Mouse (Mus musculus) testis, adult 2 months (tissue): ENCODE data around the gene Gm17374. TPM values are rescaled to one million over a fixed set of nuclear protein-coding genes. Genes with fewer than 3 reads are reported as not detected.
"Not testable (repeated sequence)": the region's sequence is repeated elsewhere in the genome, so short reads cannot be mapped to it uniquely, and the experiment has no call there.

Experiments
- H3K27ac ChIP-seq: fragments of 200-500 bp; 2 replicates; pipeline ENCODE4 v1.5.1; 2012; ENCODE audit warnings: low read depth, low read length; ENCODE audit not compliant: control insufficient read depth, insufficient read depth
- H3K27me3 ChIP-seq: fragments of 200-500 bp; 2 replicates; pipeline ENCODE4 v1.6.1; 2012; ENCODE audit warnings: mild to moderate bottlenecking, low read length, moderate library complexity; ENCODE audit not compliant: control insufficient read depth, insufficient read depth
- H3K36me3 ChIP-seq: fragments of 200-500 bp; 2 replicates; pipeline ENCODE4 v1.6.1; 2012; ENCODE audit warnings: mild to moderate bottlenecking, low read length; ENCODE audit not compliant: control insufficient read depth, insufficient read depth
- H3K4me1 ChIP-seq: fragments of 200-500 bp; 2 replicates; pipeline ENCODE4 v1.6.1; 2012; ENCODE audit warnings: low read length; ENCODE audit not compliant: control insufficient read depth, insufficient read depth
- H3K4me3 ChIP-seq: fragments of 200-500 bp; 2 replicates; pipeline ENCODE4 v1.5.1; 2012; ENCODE audit warnings: low read depth, mild to moderate bottlenecking, low read length, moderate library complexity, mixed read lengths; ENCODE audit not compliant: control insufficient read depth
- CTCF ChIP-seq: fragments of 200-500 bp; IDR thresholded peaks from 2 replicates; pipeline ENCODE4 v1.5.1; 2012; ENCODE audit warnings: low read depth, mild to moderate bottlenecking, inconsistent platforms, low read length, moderate library complexity; ENCODE audit not compliant: control insufficient read depth, insufficient read depth, insufficient replicate concordance
- POLR2A ChIP-seq: fragments of 200-500 bp; IDR thresholded peaks from 2 replicates; pipeline ENCODE4 v1.6.1; 2012; ENCODE audit warnings: low read depth, mild to moderate bottlenecking, inconsistent platforms, low read length, moderate library complexity; ENCODE audit not compliant: control insufficient read depth
- polyA plus RNA-seq: library from polyadenylated mRNA; depleted of rRNA; stranded (reverse); fragments of >200 nt; gene quantifications from 2 replicates; pipeline ENCODE4 v1.2.3, GENCODE M21; 2012; rRNA removed

Gm17374 gene
- polyA plus RNA-seq, 1 experiment = not detected

GRCm38 (mm10) chr2:140169057-140169456 lies 17.2 kb downstream of the Gm17374 start:
- no peaks in the 10 kb centered on the region for H3K27me3 ChIP-seq

GRCm38 (mm10) chr2:140170127-140170802 lies 18.4 kb downstream of the Gm17374 start, which contains the start of the genes Esf1 and Ndufaf5:
TSS of gene Esf1 (minus strand) at chr2:140170564.
TSS of gene Ndufaf5 (plus strand) at chr2:140170649.
- H3K27ac ChIP-seq = peak within 1 kb of the TSS; percentile 73
- peaks cover 2% of the 10 kb centered on the region; the same call in 1 of the 2 replicates for H3K4me1 ChIP-seq
- 0 out of 2 replicates have a peak, but pooled peaks cover 1% of the 10 kb centered on the region for H3K36me3 ChIP-seq
- no peak for TF ChIP-seq CTCF
- TF ChIP-seq POLR2A = peak; percentile 75; the same call in 1 of the 2 replicates
- H3K4me3 ChIP-seq = peak within 1 kb of the TSS; percentile 96
- no peaks in the 10 kb centered on the region for H3K27me3 ChIP-seq

More at GRCm38 (mm10) chr2:140169057-140169456, 17.2 kb downstream of the Gm17374 start:
- H3K36me3 ChIP-seq = 0 out of 2 replicates have a peak, but pooled peaks cover 1% of the 10 kb centered on the region
- peaks cover 2% of the 10 kb centered on the region; the same call in 1 of the 2 replicates for H3K4me1 ChIP-seq
- no peak overlapping the region for H3K27ac ChIP-seq
- TF ChIP-seq POLR2A (no peak), CTCF (no peak)
- no peak overlapping the region for H3K4me3 ChIP-seq

- Histone ChIP-seq H3K27ac (peak overlapping the region; percentile 73), H3K4me1 (peaks cover 2% of the 10 kb centered on the region; the same call in 1 of the 2 replicates), H3K27me3 (no peaks in the 10 kb centered on the region), H3K4me3 (peak overlapping the region; percentile 96), H3K36me3 (0 out of 2 replicates have a peak, but pooled peaks cover 1% of the 10 kb centered on the region)
- TF ChIP-seq POLR2A (no peak), CTCF (no peak)
Measured at GRCm38 (mm10) chr2:140170803-140171553, 19.1 kb downstream of the Gm17374 start.

GRCm38 (mm10) chr2:140185685-140186210 lies 33.9 kb downstream of the Gm17374 start:
- H3K4me1 ChIP-seq, H3K27ac ChIP-seq, H3K27me3 ChIP-seq, H3K4me3 ChIP-seq, H3K36me3 ChIP-seq: not testable (repeated sequence)

- H3K27me3 ChIP-seq = no peaks in the 10 kb centered on the region
- no peak overlapping the region for H3K4me3 ChIP-seq
- H3K4me1 ChIP-seq = no peaks in the 10 kb centered on the region
- H3K36me3 ChIP-seq = no peaks in the 10 kb centered on the region; the same call in 1 of the 2 replicates
- no peak for TF ChIP-seq POLR2A
- H3K27ac ChIP-seq = no peak overlapping the region
Measured at GRCm38 (mm10) chr2:140200713-140201112, 48.9 kb downstream of the Gm17374 start.

- Histone ChIP-seq H3K4me1 (no peaks in the 10 kb centered on the region), H3K27ac (no peak overlapping the region), H3K27me3 (no peaks in the 10 kb centered on the region), H3K36me3 (no peaks in the 10 kb centered on the region; the same call in 1 of the 2 replicates), H3K4me3 (no peak overlapping the region)
- TF ChIP-seq POLR2A = no peak
- no peak for TF ChIP-seq CTCF
Measured at GRCm38 (mm10) chr2:140202573-140202972, 50.7 kb downstream of the Gm17374 start.

Other genes starting within 250 kb of the Gm17374 start
- 29.1 and 31.7 TPM in 2 replicates for gene Tasp1, start 85.2 kb upstream of the Gm17374 start, polyA plus RNA-seq
- gene Esf1, start 18.5 kb downstream of the Gm17374 start, polyA plus RNA-seq = 0.78 and 1.9 TPM in 2 replicates
- 5.3 and 5.8 TPM in 2 replicates for gene Ndufaf5, start 18.6 kb downstream of the Gm17374 start, polyA plus RNA-seq
- gene Sel1l2, start 237.7 kb downstream of the Gm17374 start, polyA plus RNA-seq = 20.2 and 23.5 TPM in 2 replicates
- 16.3 and 20.1 TPM in 2 replicates for gene Macrod2, start 243.3 kb downstream of the Gm17374 start, polyA plus RNA-seq